Mouse (Mus musculus) spleen, adult 12 weeks (tissue): Measurements from ENCODE around the gene Clrn2.
A peak's percentile ranks its signal among the peaks of the same experiment; 100 is the strongest.
"Not testable (repeated sequence)": the region's sequence is repeated elsewhere in the genome, so short reads cannot be mapped to it uniquely, and the experiment has no call there.

Experiments
- DNase-seq: peaks from one replicate; pipeline ENCODE4 v3.0.0; 2022; ENCODE audit warnings: low spot score

The Clrn2 gene

GRCm38 (mm10) chr5:45453451-45453850 is at the start of gene Clrn2:
TSS of gene Clrn2 (plus strand) at chr5:45453751.
- DNase-seq, result no peak

DNA sequence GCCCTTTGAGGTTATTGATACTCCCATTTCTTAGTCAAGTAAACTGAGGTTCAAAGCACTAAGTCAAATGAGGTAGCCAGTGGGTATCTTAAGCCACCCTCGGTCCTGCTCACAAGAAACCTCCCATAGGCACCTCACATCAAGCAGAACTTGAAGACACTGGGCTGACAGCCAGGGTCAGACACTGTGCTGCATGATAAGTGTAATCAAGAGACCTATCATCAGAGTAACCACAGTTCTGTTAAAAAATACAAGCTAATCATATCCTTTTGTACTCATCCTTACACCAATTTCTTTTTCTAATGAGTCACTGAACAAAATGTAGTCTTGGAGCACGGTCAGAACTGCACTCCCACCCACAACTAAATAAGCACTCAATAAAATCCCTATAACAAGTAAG is 47.4 kb upstream of the Clrn2 start:
- DNase-seq, result no peak

DNA sequence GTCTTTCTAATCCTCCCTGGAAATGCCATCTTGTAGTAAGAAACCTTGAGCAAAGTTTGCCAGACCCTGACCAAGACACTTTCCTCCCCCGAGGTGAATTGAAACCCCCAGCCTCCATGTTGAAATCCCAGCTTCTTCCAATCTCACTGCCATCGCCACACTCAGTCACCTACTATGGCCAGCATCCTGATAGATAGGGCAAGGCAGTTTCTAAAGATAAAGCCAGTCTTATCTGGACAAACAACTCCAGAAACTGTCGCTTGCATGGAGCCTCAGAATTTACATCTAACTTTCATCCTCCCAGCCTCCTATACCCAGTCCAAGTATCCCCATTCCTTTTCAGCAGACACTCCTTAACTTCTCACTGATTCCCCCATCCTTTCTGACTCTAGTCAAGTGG is 37.1 kb upstream of the Clrn2 start:
- DNase-seq, result no peak

DNA sequence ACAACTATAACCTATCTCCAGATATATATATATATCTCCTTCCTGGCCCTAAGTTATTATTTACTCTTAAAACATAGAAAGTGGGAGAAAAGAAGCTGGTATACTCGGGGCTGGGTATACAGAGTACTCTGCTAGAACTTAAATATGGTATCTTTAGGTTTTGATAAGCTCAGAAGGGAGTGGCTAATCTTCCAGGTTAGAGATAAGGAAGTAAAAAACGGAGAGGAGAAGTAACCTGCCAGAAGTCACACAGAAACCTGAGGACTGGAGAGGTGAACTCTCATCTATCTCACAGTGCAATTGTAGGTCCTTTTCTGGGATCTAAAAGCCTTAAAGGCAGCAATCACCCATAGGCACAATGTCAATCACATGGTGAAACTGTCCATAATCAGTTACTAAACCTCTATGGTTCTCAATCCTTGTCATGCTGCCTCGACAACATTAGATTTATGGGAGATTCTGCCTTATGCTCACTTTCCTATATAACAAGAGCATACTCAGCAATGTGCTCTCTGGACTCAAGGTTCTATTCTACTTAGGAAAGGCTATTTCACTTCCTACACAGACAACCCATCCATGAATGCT is 35.6 kb upstream of the Clrn2 start:
- no peak for DNase-seq

- peak; percentile 9 for DNase-seq
Observed at GRCm38 (mm10) chr5:45419841-45420638, 33.5 kb upstream of the Clrn2 start.

GRCm38 (mm10) chr5:45421881-45422844 is 31.4 kb upstream of the Clrn2 start:
- no peak for DNase-seq

DNA sequence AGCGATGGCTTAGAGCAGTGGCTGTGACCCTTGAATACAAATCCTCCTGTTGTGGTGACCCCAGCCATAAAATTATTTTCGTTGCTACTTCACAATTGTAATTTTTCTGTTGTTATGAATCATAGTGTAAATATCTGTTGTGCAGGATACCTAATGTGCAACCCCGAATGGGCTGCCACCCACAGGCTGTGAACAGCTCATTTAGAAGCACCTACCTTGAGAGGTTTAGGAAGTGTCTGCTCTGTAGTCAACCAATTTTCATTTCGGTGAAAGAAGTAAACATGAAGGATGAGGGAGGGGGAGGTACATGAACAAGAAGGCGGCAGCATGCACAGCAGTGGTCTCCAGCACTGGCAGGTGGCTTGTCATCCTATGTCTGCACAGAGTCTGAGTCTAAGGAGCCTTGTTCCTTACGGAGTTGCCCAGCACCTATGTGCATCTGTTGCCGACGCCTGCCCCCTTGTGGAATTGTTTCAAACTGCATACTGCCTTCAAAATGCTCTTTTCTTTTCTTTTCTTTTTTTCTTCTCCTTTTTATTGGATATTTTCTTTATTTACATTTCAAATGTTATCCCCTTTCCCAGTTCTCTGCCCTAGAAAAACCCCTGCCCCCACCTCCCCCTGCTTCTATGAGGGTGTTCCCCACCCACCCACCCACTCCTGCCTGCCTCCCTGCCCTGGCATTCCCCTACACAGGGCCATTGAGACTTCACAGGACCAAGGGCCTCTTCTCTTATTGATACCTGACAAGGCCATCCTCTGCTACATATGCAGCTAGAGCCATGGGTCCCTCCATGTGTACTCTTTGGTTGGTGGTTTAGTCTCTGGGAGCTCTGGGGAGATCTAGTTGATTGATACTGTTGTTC is 29.3 kb upstream of the Clrn2 start:
- peak; percentile 20 for DNase-seq

DNA sequence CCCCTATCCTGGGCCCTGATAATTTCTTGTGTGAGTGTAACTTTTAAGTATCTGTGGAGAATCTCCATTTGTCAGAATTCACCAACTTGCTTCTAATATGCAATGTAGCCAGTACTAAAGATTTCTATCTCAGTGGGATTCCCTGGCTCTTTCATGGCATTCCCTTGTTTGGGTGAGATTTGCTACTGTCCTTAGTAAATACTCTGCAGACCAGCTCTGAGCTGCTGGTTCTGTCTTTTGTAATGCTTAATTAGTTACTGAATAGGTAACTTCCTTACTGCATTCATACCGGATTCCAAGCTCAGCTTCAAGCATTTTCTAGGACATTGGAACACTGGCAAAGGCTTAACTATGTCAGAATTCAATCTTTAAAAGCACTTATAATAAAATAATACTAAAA is 27.8 kb upstream of the Clrn2 start:
- DNase-seq, result not testable (repeated sequence)

DNA sequence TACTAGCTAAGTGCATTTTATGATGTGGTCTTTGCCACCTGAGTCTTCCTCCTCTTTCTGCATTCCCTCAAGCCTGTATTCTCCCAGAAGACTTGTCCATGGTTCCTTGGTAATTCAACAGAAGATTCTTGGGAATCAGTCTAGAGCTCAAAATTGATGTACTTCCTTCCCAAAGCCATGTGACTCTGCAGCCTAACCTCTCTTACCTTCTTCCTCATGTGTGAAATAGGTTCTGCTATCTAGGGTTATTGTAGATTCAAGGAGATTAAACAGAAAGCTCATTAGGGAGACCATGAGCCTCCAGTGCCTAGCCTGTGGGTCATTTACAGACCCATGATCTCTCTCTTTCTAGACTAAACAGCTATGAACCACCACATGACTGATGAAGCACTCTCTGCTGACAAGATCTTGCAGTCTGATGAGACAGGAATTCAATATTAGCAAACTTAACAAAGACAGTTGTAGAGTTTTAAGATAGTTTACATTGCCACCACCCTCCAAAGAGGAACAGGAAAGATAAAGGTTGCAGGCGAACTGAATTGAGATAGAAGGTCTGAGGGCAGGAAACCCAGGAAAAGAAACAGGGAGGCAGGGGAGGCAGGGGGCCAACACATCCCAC is 27.0 kb upstream of the Clrn2 start:
- no peak for DNase-seq

GRCm38 (mm10) chr5:45427891-45428290 is 25.7 kb upstream of the Clrn2 start:
- DNase-seq, result no peak

DNA sequence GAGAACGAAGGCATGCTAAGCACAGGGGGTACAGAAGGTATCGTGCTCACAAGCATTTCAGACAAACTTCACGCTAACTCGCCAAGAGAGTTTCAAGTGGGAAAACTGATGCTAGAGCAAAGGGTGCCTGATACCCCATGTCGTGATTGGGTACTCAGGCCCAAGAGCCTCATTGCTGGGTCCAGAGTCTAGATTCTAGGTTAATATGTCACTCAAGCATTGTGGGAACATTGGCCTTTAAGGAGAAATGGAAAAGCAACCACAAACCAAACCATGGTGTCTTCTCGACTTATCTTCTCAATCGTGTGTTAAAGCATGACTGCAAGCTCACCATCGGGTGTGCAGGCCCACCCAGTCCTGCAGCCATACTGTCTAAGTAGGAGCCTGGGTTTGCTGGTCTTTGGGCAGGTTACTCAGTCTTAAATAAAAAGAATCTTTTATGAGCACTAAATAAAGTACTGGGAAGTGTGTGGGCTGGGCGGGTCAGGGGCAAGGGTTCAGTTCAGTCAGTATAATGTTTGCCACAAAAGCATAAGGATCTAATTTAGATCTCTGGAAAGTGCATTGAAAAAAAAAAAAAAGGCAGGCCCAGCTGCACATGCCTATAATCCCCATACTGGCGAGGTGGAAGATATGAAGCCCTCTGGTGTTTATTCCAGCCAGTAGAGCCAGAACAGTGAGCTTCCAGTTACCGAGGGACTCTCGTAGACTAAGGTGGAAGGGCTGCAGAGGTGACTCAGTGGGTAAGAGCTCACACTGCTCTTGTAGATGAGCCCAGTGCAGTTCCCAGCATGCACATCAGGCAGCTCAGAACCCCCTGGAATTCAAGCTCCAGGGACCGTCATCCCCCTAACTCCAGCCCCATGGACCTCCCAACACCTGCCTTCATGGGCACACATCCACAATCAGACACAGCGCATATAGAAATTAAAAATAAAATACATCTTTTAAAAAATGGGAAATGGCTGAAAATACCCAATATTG is 17.3 kb upstream of the Clrn2 start:
- no peak for DNase-seq

- DNase-seq, result no peak
Observed at GRCm38 (mm10) chr5:45437826-45438225, 15.7 kb upstream of the Clrn2 start.

- DNase-seq, result no peak
Observed at GRCm38 (mm10) chr5:45438301-45438700, 15.2 kb upstream of the Clrn2 start.

- DNase-seq, result no peak
Observed at GRCm38 (mm10) chr5:45441124-45441523, 12.4 kb upstream of the Clrn2 start.

DNA sequence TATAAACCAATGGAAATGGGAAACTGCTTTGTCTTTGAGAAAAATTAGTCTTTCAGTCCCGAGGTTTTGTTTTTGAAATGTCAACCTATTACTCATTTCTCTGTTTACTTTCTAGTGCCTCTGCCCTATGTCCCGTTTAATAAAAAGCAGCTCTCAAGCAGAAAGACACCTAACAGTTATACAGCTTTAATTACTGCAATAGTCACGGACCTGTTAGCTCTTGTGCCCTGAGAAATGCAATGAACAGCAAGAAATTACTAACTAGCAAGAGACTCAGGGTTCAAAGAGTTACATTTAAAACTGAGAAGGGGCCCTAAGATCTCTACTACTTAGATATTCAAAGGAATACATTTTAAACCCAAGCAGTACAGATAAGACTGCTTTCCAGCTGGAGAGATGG is 11.8 kb upstream of the Clrn2 start:
- DNase-seq, result no peak

DNA sequence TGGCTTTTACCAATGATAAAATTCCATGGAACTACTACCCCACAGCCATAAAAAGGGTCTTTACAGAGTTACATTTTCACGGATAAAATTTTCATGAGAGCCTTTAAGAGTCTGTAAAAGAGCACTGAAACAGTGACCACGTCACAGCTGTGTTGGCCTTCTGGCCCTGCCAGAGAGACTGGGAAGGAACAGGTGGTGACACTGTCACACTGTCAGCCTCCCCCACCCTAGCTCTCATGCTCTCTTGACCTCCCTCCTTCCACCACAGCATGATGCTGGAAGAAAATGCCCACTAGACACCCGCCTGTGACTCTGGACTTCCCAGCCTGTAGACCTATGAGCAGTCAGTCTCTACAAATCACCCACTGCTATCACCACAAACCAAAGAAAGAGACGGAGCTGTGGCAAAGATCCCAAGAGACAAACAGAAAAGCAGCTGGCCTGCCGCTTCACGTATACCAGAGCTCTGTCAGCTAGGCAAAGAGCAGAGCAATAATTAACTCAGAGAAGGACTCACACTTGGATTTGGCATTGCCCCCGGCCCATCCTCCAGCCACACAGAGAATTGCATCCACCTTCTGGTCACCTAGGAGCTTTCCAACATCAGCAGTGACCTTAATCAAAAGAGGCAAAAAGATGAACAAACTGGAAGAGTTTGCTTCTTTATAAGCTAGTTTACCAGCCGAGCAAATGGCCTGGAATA is 9.3 kb upstream of the Clrn2 start:
- DNase-seq, result no peak

DNA sequence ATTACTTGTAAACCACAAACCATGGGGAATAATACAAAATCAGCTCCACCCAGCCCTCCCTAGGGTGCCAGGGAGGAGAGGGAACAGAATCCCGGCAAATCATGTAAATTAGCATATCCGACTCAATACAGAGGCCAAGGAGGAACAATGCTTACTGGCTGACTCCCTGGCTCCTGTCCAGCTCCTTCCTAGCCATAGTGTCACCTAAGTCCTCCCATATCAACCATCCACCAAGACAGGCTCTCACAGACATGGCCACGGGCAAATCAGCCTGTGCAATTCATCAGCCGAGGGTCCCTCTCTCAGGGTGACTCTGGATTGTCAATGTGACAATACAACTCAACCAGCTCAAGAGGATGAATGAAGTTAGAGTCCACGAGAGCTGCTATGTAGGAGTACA is 4.9 kb upstream of the Clrn2 start:
- no peak for DNase-seq

DNA sequence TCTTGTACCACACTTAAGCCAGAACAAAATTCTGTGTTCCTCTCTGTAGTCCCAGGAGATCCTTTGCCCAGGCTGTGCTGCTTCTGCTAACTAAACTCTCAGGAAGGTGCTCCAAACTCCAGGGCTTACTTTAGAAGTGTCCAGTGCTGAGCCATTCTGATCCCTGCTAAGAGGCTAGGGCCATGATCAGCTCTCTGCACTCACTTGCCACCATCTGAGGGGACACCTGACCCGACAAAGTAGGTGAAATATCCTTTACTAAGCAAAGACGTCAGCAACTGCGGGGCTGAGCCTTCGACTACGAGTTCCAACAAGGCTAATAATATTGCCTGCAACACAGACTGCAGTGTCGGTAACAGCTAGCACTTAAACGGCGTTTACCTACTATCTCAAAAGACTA is 4.3 kb upstream of the Clrn2 start:
- DNase-seq, result peak; percentile 5
